Mouse (Mus musculus) brain, embryonic 14.5 days (tissue): ENCODE measurements around the gene Med13l. TPM values are rescaled to one million over a fixed set of nuclear protein-coding genes. Genes with fewer than 3 reads are reported as not detected.
A peak's percentile ranks its signal among the peaks of the same experiment; 100 is the strongest.

Source experiments
- DNase-seq: peaks from one replicate; pipeline ENCODE4 v3.0.0-alpha.2; 2011; ENCODE audit warnings: low read depth
- CTCF ChIP-seq: fragments of 200-500 bp; IDR thresholded peaks from 2 replicates; pipeline ENCODE4 v1.5.1; 2012; ENCODE audit warnings: inconsistent platforms, mild to moderate bottlenecking, moderate library complexity, borderline replicate concordance; ENCODE audit not compliant: insufficient read depth, insufficient read length; ENCODE audit errors: extremely low read depth
- POLR2A ChIP-seq: fragments of 200-500 bp; IDR thresholded peaks from 2 replicates; pipeline ENCODE4 v1.6.1; 2012; ENCODE audit warnings: mild to moderate bottlenecking, inconsistent platforms, borderline replicate concordance; ENCODE audit not compliant: poor library complexity, insufficient read depth, insufficient read length, severe bottlenecking; ENCODE audit errors: extremely low read depth
- polyA plus RNA-seq: library from polyadenylated mRNA; depleted of rRNA; stranded (reverse); fragments of >200 nt; gene quantifications from 2 replicates; pipeline ENCODE4 v1.2.3, GENCODE M21; 2012

The Med13l gene
- polyA plus RNA-seq, 1 experiment, result 25.9 TPM

- TF ChIP-seq CTCF (no peak), POLR2A (no peak)
- no peak for DNase-seq
Measured at GRCm38 (mm10) chr5:118529241-118529640, 31.2 kb upstream of the Med13l start.

- TF ChIP-seq POLR2A (no peak), CTCF (no peak)
- no peak for DNase-seq
Measured at GRCm38 (mm10) chr5:118532125-118532524, 28.4 kb upstream of the Med13l start.

GRCm38 (mm10) chr5:118532659-118533058, 27.8 kb upstream of the Med13l start:
- peak; percentile 37 for DNase-seq
- no peak for TF ChIP-seq CTCF
- TF ChIP-seq POLR2A, result no peak

- no peak for TF ChIP-seq POLR2A
- no peak for DNase-seq
Measured at GRCm38 (mm10) chr5:118534407-118534921, 26.0 kb upstream of the Med13l start.

GRCm38 (mm10) chr5:118535130-118535529, 25.3 kb upstream of the Med13l start:
- no peak for TF ChIP-seq CTCF
- no peak for TF ChIP-seq POLR2A
- no peak for DNase-seq

GRCm38 (mm10) chr5:118538487-118538886, 22.0 kb upstream of the Med13l start:
- TF ChIP-seq POLR2A (no peak), CTCF (no peak)
- DNase-seq, result no peak

GRCm38 (mm10) chr5:118543816-118544215, 16.7 kb upstream of the Med13l start:
- DNase-seq, result no peak
- TF ChIP-seq POLR2A (no peak), CTCF (no peak)

- no peak for DNase-seq
Measured at GRCm38 (mm10) chr5:118550493-118550892, 10.0 kb upstream of the Med13l start.

GRCm38 (mm10) chr5:118553290-118553689, 7.2 kb upstream of the Med13l start:
- TF ChIP-seq CTCF (no peak), POLR2A (no peak)
- no peak for DNase-seq

More at GRCm38 (mm10) chr5:118550493-118550892, 10.0 kb upstream of the Med13l start:
- TF ChIP-seq CTCF (no peak), POLR2A (no peak)

GRCm38 (mm10) chr5:118555305-118555704, 5.2 kb upstream of the Med13l start:
- peak; percentile 30; the same call in 1 of the 2 replicates for TF ChIP-seq CTCF
- no peak for TF ChIP-seq POLR2A
- no peak for DNase-seq

- no peak for DNase-seq
Measured at GRCm38 (mm10) chr5:118556387-118556937, 4.0 kb upstream of the Med13l start.

GRCm38 (mm10) chr5:118558841-118559240, 1.6 kb upstream of the Med13l start:
- no peak for DNase-seq
- TF ChIP-seq CTCF, result no peak
- no peak for TF ChIP-seq POLR2A

More at GRCm38 (mm10) chr5:118556387-118556937, 4.0 kb upstream of the Med13l start:
- TF ChIP-seq CTCF (no peak), POLR2A (no peak)
